Mouse (Mus musculus) midbrain, embryonic 16.5 days (tissue): ENCODE results near the gene A530032D15Rik. TPM values are rescaled to one million over a fixed set of nuclear protein-coding genes. Genes with fewer than 3 reads are reported as not detected.

ENCODE experiments used
- polyA plus RNA-seq: library from polyadenylated mRNA; unstranded; fragments of >200 nt; fragmentation: Nextera tagmentation; extraction: Ambion mirVana; gene quantifications from 2 replicates; pipeline ENCODE4 v1.2.1, GENCODE M21; 2015

The A530032D15Rik gene
- polyA plus RNA-seq, 1 experiment from 2014 or later, result not detected

Other genes with a start within 250 kb of the A530032D15Rik start
- gene Slc16a14, start 174.7 kb downstream of the A530032D15Rik start, polyA plus RNA-seq, result 17.2 and 17.7 TPM in 2 replicates
- gene Gm10553, start 9.7 kb downstream of the A530032D15Rik start, polyA plus RNA-seq, result not detected in 2 replicates
- 0.26 TPM in 1 of 2 replicates, not detected in the other for gene C130026I21Rik, start 160.7 kb upstream of the A530032D15Rik start, polyA plus RNA-seq